Mouse (Mus musculus) T-helper 1 cell (primary cell): ENCODE measurements around the gene Tmbim6.
"Not testable (repeated sequence)": the region's sequence is repeated elsewhere in the genome, so short reads cannot be mapped to it uniquely, and the experiment has no call there.

Experiments used
- in situ Hi-C: fragments of 300-600 bp; cut with MboI, MseI; formaldehyde crosslinking; loops from one replicate; pipeline ENCODE4 v1.15.1; 2025; ENCODE audit warnings: high pct_unique_total_duplicates

The Tmbim6 gene

DNA sequence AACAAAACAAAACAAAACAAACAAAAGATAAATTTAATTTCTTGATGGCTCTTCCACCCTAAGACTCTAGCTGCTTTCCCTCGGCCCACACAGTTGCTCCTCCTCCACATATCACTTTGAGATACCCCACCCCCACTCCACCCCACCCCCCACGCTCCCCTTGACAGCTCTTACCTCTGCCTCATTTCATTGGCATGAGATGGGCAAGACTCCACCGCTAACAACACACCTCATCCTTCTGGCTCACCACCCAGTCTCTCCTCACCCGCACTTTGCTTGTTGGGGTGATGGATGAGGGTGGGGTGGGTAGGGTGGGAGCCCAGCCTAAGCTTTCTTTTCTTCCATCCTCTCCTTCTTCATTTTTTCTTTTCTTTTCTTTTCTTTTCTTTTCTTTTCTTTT, 24.3 kb downstream of the Tmbim6 start:
- in situ Hi-C loops, result no loop called here

DNA sequence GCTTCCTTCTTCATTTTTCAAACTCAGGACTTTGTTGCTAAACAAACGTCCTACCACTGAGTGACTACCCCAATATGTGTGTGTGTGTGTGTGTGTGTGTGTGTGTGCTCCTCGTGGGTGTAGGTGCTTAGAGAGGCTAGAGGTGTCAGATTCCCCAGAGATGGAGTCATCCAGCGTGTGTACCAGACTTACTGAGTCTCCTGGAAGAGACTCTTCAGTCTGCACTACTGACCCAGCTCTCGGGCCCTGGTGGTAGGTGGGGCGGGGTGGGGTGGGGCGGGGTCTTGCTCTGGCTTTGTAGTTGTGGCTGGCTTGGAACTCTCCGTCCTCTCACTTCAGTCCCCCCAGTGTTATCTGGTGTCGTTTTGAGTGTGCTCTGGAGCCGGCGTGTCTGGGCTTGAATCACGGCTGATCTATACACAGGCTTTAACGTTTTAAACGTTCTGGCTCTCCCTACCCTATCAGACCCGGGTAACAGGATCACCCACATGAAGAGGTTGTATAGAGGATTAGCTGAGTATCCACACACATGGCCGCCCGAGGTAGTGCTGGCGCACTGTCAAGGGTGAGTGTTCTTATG, 25.1 kb downstream of the Tmbim6 start:
- in situ Hi-C loops, result no loop called here

DNA sequence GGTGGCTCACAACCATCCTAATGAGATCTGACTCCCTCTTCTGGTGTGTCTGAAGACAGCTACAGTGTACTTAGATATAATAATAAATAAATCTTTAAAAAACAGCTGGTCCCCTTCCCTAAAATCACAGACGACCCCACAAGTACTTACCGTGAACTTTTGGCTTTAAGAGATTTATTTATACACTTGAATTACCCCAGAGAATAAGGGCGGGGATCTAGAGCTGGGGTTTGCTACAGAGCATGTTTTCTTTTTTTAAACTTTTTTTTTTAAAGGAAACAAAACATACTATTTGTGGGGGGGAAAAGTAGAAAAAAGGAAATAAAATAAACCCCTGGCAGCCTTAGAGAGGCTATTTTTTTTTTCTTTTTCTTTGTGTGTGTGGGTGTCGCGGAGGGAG, 27.4 kb downstream of the Tmbim6 start:
- in situ Hi-C loops, result loop anchor here (5.0 kb wide), 1 partner anchor 47 kb away; no protein-coding TSS in a partner anchor

GRCm38 (mm10) chr15:99420521-99421014, 27.9 kb downstream of the Tmbim6 start:
- in situ Hi-C loops, result loop anchor here (5.0 kb wide), 1 partner anchor 47 kb away; no protein-coding TSS in a partner anchor

GRCm38 (mm10) chr15:99421152-99421551, 28.5 kb downstream of the Tmbim6 start:
- in situ Hi-C loops, result loop anchor here (5.0 kb wide), 1 partner anchor 46 kb away; no protein-coding TSS in a partner anchor

GRCm38 (mm10) chr15:99421676-99422075, 29.0 kb downstream of the Tmbim6 start:
- in situ Hi-C loops, result loop anchor here (5.0 kb wide), 1 partner anchor 46 kb away; no protein-coding TSS in a partner anchor

DNA sequence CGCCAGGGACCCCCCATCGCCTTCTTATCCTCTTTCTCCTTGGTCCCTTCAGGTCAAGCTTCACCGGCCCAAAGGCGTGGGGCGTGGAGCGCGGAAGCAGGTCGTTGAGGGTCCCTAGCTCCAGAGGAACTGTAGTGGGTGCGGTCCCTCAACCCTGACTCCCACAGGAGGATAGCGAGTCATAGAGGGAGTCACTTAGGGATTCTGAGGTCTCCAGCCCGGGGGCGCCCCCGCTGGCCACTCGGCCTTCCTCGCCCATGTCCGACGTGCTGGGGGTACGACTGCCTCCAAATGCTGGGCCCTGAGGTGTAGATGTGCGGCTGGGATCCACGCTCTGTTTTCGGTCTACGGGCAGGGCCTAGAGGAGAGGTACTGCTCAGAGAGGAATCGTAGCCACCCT, 29.9 kb downstream of the Tmbim6 start:
- in situ Hi-C loops, result loop anchor here (5.0 kb wide), 1 partner anchor 45 kb away; no protein-coding TSS in a partner anchor

DNA sequence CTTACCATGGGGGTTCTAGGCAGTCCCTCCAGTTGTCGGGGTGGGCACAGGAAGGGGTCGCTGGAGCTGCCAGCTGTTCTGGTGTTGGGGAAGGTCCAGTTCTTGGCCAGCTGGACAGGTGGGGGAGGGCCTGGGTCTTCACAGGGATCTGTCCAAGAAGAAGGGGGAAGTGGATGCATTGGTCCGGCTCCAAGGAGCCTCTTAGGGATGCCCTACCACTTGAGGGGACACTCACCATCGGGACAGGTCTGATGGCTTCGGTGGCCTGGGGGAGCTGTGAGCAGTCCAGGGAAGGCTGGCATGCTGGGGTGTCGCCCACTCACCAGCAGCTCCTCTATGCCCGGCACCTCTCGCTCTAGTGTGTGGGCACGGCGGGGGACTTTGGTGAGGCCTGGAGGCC, 30.4 kb downstream of the Tmbim6 start:
- in situ Hi-C loops, result loop anchor here (5.0 kb wide), 1 partner anchor 44 kb away; no protein-coding TSS in a partner anchor

DNA sequence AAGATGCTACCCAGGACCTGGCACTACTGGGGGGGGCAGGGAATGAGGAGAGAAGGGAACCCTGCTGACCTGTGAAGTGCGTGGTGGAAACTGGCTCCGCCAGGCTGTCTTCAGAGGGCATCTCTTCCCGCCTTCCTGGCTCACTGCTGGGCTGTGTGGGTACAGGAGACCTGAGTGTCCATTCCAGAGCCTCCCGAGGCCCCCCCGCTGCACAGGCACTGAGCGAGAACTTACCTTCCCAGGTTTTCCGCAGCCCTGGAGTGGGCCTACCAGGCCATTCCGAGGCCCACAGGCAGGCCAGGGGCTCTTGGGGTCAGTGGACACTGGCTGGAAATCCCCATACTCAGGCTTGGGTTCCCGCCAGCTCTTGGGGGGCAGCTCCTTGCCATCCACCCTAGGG, 31.2 kb downstream of the Tmbim6 start:
- in situ Hi-C loops, result loop anchor here (5.0 kb wide), 1 partner anchor 43 kb away; no protein-coding TSS in a partner anchor

DNA sequence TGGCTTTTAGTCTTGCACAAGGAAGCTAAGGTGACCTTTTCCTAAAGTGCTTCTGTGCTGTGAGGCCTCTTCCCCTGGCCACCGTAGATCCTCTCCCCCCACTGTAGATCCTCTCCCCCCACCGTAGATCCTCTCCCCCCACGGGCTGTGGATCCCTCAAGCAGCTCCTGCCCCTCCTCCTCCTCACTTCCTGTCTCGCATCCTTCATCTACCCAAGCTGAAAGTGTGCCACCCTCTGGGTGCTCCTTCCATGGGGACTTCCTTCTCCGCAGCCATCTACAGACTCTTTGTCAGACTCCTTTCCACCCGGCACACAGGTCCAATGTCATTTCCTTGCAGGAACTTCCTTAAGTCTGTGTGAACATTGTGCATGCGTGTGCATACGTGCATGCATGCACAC, 37.7 kb downstream of the Tmbim6 start:
- in situ Hi-C loops, result no loop called here

GRCm38 (mm10) chr15:99431063-99431462, 38.4 kb downstream of the Tmbim6 start:
- in situ Hi-C loops, result no loop called here

DNA sequence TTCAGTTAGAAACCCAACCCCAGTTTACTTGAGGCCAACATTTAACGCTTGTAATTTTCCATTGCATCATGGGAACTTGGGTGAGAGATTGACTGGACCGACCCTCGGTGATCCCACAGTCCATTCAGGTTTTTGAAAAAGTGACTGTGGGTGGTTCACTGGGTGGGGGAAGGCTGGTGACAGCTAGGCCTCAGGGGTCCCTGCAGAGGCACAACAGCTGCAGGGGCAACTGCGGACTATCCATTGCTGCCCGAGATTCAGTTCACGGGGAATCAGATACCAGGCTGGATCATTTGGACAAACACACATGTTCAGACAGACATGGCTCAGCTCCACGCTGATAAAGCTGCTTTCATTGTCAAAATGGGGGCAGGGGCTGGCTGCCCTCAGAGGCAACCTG, 38.8 kb downstream of the Tmbim6 start:
- in situ Hi-C loops, result no loop called here

DNA sequence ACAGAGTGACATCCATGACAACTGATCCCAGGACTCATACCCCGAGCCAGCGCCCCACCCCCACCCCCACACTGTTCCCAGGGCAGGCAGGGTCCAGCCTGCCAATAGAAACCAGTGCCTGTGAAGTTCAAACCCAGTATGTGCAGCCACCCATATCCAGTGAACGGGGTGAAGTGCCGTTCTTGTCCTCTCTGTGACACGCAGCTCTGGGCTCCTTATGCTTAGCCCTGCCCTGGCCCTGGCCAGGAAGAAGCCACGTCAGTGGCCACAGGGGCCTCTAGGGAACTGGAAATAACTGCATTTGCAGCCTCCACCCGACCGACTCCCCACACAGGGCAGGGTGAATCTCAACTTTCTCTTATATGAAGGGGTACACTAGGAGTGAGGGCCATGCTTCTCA, 39.3 kb downstream of the Tmbim6 start:
- in situ Hi-C loops, result no loop called here

DNA sequence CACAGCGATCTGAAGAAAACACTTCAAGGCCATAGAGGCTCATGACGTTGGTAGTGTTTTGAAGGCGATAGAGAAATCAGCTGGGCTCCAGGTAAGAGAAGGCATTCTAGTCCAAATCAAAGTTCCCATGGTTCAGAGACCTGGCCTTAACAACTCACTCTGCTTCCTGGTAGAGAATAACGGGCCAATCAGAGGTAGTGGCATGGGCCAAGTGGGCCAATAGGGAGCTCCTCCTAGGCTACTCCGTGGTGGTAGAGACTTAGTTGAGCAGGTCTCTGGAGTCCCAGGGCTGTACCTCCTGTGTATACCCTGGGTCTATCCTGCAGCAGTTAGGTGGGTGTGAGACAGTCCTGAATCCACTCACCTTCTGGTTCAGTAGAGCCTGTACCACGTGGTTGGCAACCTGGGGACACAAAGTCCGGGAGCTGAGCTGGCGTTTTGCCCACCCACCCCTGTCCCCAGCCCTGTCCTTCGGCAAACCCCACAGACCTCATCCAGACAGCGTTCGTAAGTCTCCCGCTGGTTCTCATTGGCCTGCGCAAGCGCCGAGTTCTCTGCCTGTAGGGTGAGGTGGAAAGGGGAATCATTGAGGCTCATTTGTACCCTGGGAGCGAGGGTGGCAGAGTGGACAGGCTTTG, 40.5 kb downstream of the Tmbim6 start:
- in situ Hi-C loops, result no loop called here

DNA sequence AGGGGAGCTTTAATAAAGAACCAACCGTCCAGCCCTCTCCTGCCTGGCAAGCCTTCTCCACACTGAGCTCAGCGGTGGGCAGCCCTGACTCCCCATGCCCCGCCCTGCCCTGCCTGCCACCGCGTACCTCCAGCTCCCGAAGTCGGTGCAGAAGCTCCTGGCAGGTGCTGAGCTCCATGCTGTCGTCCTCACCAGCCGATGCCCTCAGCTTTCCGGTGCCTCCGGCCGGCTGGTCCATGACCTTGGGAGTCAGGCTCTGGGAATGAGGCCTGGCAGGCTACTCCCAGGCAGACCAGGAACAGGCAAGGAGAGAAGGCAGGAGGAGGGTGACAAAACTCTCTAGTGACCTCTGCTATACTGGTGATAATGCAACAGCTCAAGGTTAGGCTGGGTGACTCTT, 41.2 kb downstream of the Tmbim6 start:
- in situ Hi-C loops, result no loop called here

GRCm38 (mm10) chr15:99438966-99439698, 46.5 kb downstream of the Tmbim6 start:
- in situ Hi-C loops, result no loop called here

DNA sequence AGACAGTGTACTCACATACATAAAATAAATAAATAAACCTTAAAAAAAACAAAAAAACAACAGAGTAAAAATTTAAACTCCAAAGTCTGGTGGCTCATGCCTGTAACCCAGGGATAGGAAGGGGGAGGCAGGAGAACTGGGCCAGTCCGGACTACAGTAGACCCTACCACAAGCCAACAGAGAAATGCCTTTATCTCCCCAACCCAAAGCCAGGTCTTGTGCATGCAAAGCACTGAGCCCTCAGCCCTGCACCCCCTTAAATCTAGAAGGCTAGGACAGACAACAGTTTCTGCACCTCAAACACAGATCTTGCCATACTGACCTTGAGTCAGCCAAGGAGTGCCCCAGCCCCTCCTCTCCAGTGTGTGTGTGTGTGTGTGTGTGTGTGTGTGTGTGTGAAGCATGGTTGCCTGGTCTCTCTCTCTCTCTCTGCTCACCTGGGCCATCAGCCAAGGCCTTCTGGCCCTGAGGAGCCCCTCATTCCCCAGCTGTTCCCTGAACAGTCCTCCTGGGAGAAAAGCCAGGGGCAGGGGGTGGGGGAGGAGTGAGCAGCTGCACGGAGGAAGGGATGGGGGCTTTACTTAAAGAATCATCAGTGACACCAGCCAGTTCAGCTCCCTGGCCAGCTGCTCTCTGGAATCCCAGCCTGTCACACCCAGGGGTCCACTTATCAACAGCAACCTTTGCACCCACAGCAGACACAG, 47.6 kb downstream of the Tmbim6 start:
- in situ Hi-C loops, result no loop called here

DNA sequence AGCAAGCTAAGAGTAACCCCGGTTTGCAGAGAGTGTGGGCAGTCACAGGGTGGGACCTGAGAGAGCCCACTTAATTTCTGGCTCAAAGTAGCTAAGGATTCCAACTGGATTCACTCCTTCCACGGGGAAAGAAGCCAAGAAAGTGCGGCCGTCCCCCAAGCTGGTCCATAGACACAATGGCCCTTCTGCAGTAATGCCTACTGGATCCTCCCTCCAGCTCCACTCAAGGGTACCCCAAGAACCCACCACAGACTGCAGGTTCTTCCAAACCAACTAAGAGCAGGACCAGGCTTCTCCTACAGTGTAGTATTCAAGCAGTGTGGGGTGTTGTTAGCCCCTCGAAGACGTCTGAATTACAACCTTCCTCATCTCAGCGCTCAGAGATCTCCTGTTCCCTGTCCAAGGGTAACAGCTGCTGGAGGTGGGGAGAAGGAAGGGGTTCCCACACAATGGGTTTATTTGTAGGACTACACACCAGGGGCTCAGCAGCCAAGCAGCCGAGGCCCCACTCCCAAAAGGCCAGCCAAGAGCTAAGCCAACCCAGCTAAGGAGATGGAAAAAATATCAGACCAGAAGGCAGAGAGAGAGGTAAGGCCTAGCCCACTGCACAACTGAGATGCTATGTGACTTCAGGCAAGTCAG, 48.3 kb downstream of the Tmbim6 start:
- in situ Hi-C loops, result no loop called here

DNA sequence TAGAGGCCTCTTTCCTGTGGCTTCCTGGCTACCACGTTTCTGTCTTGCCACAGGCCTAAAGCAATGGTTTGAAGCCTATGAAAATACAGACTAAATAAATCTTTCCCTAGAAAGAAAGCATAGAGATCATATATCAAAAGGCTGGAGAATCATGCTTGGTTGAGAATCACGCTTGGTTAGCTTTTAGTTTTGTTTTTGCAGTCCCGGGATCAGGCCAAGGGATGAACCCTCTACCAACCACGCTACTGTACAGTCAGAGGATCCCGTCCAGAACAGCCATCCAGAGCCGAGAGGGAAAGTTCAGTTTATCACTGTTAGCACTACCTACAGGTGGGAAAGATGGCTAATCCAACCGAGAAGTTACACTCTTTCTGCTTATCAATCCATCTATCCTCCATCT, 49.7 kb downstream of the Tmbim6 start:
- in situ Hi-C loops, result no loop called here

- in situ Hi-C loops, result no loop called here
These were observed 52.9 kb downstream of the Tmbim6 start for GRCm38 (mm10) chr15:99445567-99445966.

GRCm38 (mm10) chr15:99446136-99446535, 53.5 kb downstream of the Tmbim6 start:
- in situ Hi-C loops, result not testable (repeated sequence)
